Mouse (Mus musculus) effector memory CD4-positive, alpha-beta T cell, adult 5 months (primary cell): ENCODE results near the gene Aph1c. TPM values are rescaled to one million over a fixed set of nuclear protein-coding genes. Genes with fewer than 3 reads are reported as not detected.

ENCODE experiments used
- polyA plus RNA-seq: library from polyadenylated mRNA; unstranded; fragments of 100-300 nt; shearing (Covaris generic); gene quantifications from one replicate; pipeline ENCODE4 v1.2.1, GENCODE M21; 2017

Gene Aph1c
- polyA plus RNA-seq, result 0.27 TPM

DNA sequence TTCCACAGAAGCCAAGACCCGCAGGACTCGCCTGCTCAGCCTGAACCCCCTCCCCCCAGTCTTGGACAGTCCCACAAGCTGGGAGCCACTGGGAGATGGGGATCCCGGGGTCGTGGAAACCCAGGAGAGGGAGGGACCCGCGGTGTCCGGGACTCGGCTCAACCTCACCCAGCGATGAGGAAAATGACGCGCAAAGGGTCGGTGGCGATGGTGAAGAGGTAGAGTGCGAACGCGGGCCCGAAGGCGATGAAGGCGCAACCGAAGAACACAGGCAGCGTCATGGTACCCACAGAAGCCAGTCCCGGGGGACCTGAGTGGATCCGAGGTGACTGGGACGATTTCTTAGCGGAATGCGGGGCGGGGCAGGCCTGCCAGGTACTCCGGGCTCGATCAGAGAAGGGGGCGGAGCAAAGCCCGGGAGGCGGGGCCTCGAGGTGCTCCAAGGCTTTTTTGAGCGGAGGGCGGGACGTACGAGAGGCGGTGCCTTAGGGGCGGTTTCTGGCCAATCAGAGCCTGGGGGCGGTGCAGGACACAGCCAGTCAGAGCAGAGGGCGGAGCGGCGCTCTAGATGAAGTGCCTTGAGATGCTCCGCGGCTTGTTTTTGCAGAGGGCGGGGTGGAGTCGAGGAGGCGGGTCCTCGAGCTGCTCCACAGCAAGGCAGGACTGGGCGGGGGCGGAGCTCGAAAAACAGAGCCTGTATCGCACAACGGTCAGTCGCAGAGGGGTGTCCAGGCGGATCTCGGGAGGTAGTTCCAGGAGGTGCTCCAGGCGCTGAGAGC, at the start of gene Aph1c:
Gene Aph1c (minus strand): TSS at position 409 of the 779 bp plus-strand sequence.

GRCm38 (mm10) chr9:66796739-66797138, 37.8 kb downstream of the Aph1c start, which contains the start of gene Gm10647:
Gm10647 (plus strand) TSS chr9:66797039.

GRCm38 (mm10) chr9:66795464-66796324, 38.8 kb downstream of the Aph1c start, which contains the start of gene Aph1b:
Aph1b (minus strand) TSS chr9:66795490.

Other genes with a start within 250 kb of the Aph1c start
- 154 TPM for gene Usp3, start 241.6 kb downstream of the Aph1c start, polyA plus RNA-seq
- 1.3 TPM for gene Car12, start 121.0 kb downstream of the Aph1c start, polyA plus RNA-seq
- gene Aph1b, start 39.2 kb downstream of the Aph1c start, polyA plus RNA-seq, result 0.49 TPM
- not detected for gene Gm10647, start 37.7 kb downstream of the Aph1c start, polyA plus RNA-seq
- gene Rab8b, start 85.0 kb upstream of the Aph1c start, polyA plus RNA-seq, result 263 TPM
- gene Rps27l, start 111.4 kb upstream of the Aph1c start, polyA plus RNA-seq, result 73.5 TPM
- 16.5 TPM for gene Lactb, start 140.8 kb upstream of the Aph1c start, polyA plus RNA-seq
- gene Tpm1, start 214.7 kb upstream of the Aph1c start, polyA plus RNA-seq, result 23.4 TPM